Mouse (Mus musculus) yolk sac, embryonic 10.5 days (tissue): ENCODE measurements around the gene Fam204a.

ENCODE experiments used
- DNase-seq: peaks from one replicate; pipeline ENCODE4 v3.0.0-alpha.2; 2017; ENCODE audit warnings: low spot score

Gene Fam204a

GRCm38 (mm10) chr19:60225899-60226844 is at the start of gene Fam204a:
Fam204a (minus strand) TSS chr19:60226701.
- peak; percentile 93 for DNase-seq

- no peak for DNase-seq
These were observed 39.3 kb upstream of the Fam204a start for GRCm38 (mm10) chr19:60265789-60266188.

GRCm38 (mm10) chr19:60260689-60261088 is 34.2 kb upstream of the Fam204a start:
- no peak for DNase-seq

GRCm38 (mm10) chr19:60252021-60252420 is 25.5 kb upstream of the Fam204a start:
- DNase-seq, result no peak

GRCm38 (mm10) chr19:60251197-60251596 is 24.7 kb upstream of the Fam204a start:
- no peak for DNase-seq

- no peak for DNase-seq
These were observed 18.7 kb upstream of the Fam204a start for GRCm38 (mm10) chr19:60245250-60245649.

GRCm38 (mm10) chr19:60242620-60243019 is 16.1 kb upstream of the Fam204a start:
- no peak for DNase-seq

- DNase-seq, result no peak
These were observed 15.6 kb upstream of the Fam204a start for GRCm38 (mm10) chr19:60241916-60242602.

- no peak for DNase-seq
These were observed 5.0 kb upstream of the Fam204a start for GRCm38 (mm10) chr19:60231542-60231941.

GRCm38 (mm10) chr19:60226845-60227235 is 339 bp upstream of the Fam204a start:
- DNase-seq, result no peak

GRCm38 (mm10) chr19:60219395-60219794 is 7.1 kb downstream of the Fam204a start:
- DNase-seq, result no peak

GRCm38 (mm10) chr19:60217985-60218384 is 8.5 kb downstream of the Fam204a start:
- DNase-seq, result no peak

- DNase-seq, result no peak
These were observed 18.3 kb downstream of the Fam204a start for GRCm38 (mm10) chr19:60208173-60208572.

GRCm38 (mm10) chr19:60204176-60204575 is 22.3 kb downstream of the Fam204a start:
- no peak for DNase-seq

GRCm38 (mm10) chr19:60200294-60200693 is 26.2 kb downstream of the Fam204a start:
- no peak for DNase-seq

GRCm38 (mm10) chr19:60199152-60199551 is 27.3 kb downstream of the Fam204a start:
- DNase-seq, result no peak

- no peak for DNase-seq
These were observed 33.7 kb downstream of the Fam204a start for GRCm38 (mm10) chr19:60192790-60193189.

- DNase-seq, result no peak
These were observed 37.3 kb downstream of the Fam204a start for GRCm38 (mm10) chr19:60189206-60189605.

GRCm38 (mm10) chr19:60182901-60183300 is 43.6 kb downstream of the Fam204a start:
- DNase-seq, result no peak

GRCm38 (mm10) chr19:60182171-60182570 is 44.3 kb downstream of the Fam204a start:
- DNase-seq, result no peak

- no peak for DNase-seq
These were observed 47.5 kb downstream of the Fam204a start for GRCm38 (mm10) chr19:60178771-60179563.

- no peak for DNase-seq
These were observed 61.1 kb downstream of the Fam204a start for GRCm38 (mm10) chr19:60165417-60165816.
